8 mouse cellular contexts compared by ENCODE assay signal in genomic region chr2:145699414-145700071, GRCm38 (mm10). TPM values are rescaled to one million over a fixed set of nuclear protein-coding genes. Genes with fewer than 3 reads are reported as not detected.
DNase-seq lines count a peak whose midpoint lies in the region; ATAC-seq and TF ChIP-seq lines count a peak whose summit lies in the region.

No protein-coding gene starts in this region.

- no peaks in the 10 kb centered on the region for H3K27me3 ChIP-seq in kidney, adult 2 months (replicated peaks; ENCODE audit: control insufficient read depth, insufficient read depth, low read length)
- no peaks in the 10 kb centered on the region for H3K27me3 ChIP-seq in limb, embryonic 12.5 days
- H3K27me3 ChIP-seq in midbrain, embryonic 16.5 days (ENCODE audit: control insufficient read depth, insufficient read depth, low read depth, low read length): no peaks in the 10 kb centered on the region

- no peak overlapping the region for H3K4me2 ChIP-seq in limb, embryonic 12.5 days
- H3K4me2 ChIP-seq in midbrain, embryonic 16.5 days (ENCODE audit: low read length): no peak overlapping the region

- no peak for TF ChIP-seq POLR2A in cortical plate, adult 2 months (IDR thresholded peaks at IDR 0.05; ENCODE audit: extremely low read depth, insufficient read depth, low read length)
- no peak for TF ChIP-seq POLR2A in kidney, adult 2 months (IDR thresholded peaks at IDR 0.05; ENCODE audit: low read depth, low read length)

- DNase-seq in 3T3-L1 (ENCODE audit: low read depth, low spot score): peak; percentile 84
- peak; percentile 78 for DNase-seq in ZHBTc4 (ENCODE audit: low read depth, low spot score)
- DNase-seq in heart, adult 9 months (ENCODE audit: low spot score in 2 of 2): peak; percentile 69 to 71
- peak; percentile 87 for DNase-seq in kidney, adult 2 months
- DNase-seq in yolk sac, embryonic 10.5 days (ENCODE audit: low spot score): peak; percentile 58

- H3K9ac ChIP-seq in limb, embryonic 12.5 days (replicated peaks): no peak overlapping the region
- H3K9ac ChIP-seq in midbrain, embryonic 16.5 days (ENCODE audit: low read depth, low read length): no peak overlapping the region

- peak; percentile 73; the same call in 1 of the 2 replicates for ATAC-seq in limb, embryonic 12.5 days (ENCODE audit: insufficient number of reproducible peaks, insufficient read depth, low FRiP score, low TSS enrichment, low read depth)
- ATAC-seq in midbrain, embryonic 16.5 days: peak; percentile 70; the same call in 1 of the 2 replicates

- H3K4me3 ChIP-seq in cortical plate, adult 2 months (ENCODE audit: insufficient read depth, low read length): no peak overlapping the region
- H3K4me3 ChIP-seq in kidney, adult 2 months (ENCODE audit: insufficient read depth, low read depth, low read length): no peak overlapping the region
- no peak overlapping the region for H3K4me3 ChIP-seq in limb, embryonic 12.5 days (replicated peaks)
- no peak overlapping the region for H3K4me3 ChIP-seq in midbrain, embryonic 16.5 days (ENCODE audit: low read depth, low read length)

- H3K36me3 ChIP-seq in kidney, adult 2 months (ENCODE audit: control insufficient read depth, insufficient read depth, low read length): no peaks in the 10 kb centered on the region
- H3K36me3 ChIP-seq in limb, embryonic 12.5 days: no peaks in the 10 kb centered on the region
- H3K36me3 ChIP-seq in midbrain, embryonic 16.5 days (ENCODE audit: control insufficient read depth, insufficient read depth, low read length): no peaks in the 10 kb centered on the region

- H3K4me1 ChIP-seq in cortical plate, adult 2 months (ENCODE audit: control insufficient read depth, insufficient read depth, low read length): no peaks in the 10 kb centered on the region
- peaks cover 11% of the 10 kb centered on the region; the same call in 1 of the 2 replicates for H3K4me1 ChIP-seq in kidney, adult 2 months (ENCODE audit: control insufficient read depth, insufficient read depth, low read length)
- no peaks in the 10 kb centered on the region for H3K4me1 ChIP-seq in limb, embryonic 12.5 days (replicated peaks)
- H3K4me1 ChIP-seq in midbrain, embryonic 16.5 days (ENCODE audit: control insufficient read depth, insufficient read depth, low read length): no peaks in the 10 kb centered on the region

- no peaks in the 10 kb centered on the region for H3K9me3 ChIP-seq in limb, embryonic 12.5 days
- H3K9me3 ChIP-seq in midbrain, embryonic 16.5 days (replicated peaks; ENCODE audit: control insufficient read depth, low read length, poor library complexity, severe bottlenecking): no peaks in the 10 kb centered on the region

- TF ChIP-seq CTCF in cortical plate, adult 2 months (IDR thresholded peaks at IDR 0.05; ENCODE audit: extremely low read depth, insufficient read depth, low read length): peak; percentile 86
- TF ChIP-seq CTCF in kidney, adult 2 months (conservative IDR thresholded peaks at IDR 0.05; ENCODE audit: insufficient read depth, insufficient read length, low read depth, low read length): peak; percentile 91

- no peak overlapping the region for H3K27ac ChIP-seq in cortical plate, adult 2 months (ENCODE audit: insufficient read depth, low read length)
- H3K27ac ChIP-seq in kidney, adult 2 months (ENCODE audit: insufficient read depth, low read depth, low read length): no peak overlapping the region
- H3K27ac ChIP-seq in limb, embryonic 12.5 days: no peak overlapping the region
- no peak overlapping the region for H3K27ac ChIP-seq in midbrain, embryonic 16.5 days (ENCODE audit: low read length)

- WGBS in kidney, adult 2 months: 30% methylated on average over 6 of the region's 6 CpGs
- WGBS in limb, embryonic 12.5 days: 36% methylated on average over 6 of the region's 6 CpGs
- WGBS in midbrain, embryonic 16.5 days: 34% methylated on average over 6 of the region's 6 CpGs

RNA-seq across cellular contexts. Expression of gene Rin2, which starts 24.5 kb away (rescaled TPM):
- polyA plus RNA-seq in cortical plate, adult 2 months (2012; rRNA removed): 16.9 and 17.8 TPM in 2 replicates
- polyA plus RNA-seq in kidney, adult 2 months (2012; rRNA removed): 17.0 and 18.8 TPM in 2 replicates
- polyA plus RNA-seq in limb, embryonic 12.5 days (2016; fragmentation: Nextera tagmentation; extraction: Ambion mirVana): 34.9 and 41.6 TPM in 2 replicates
- polyA plus RNA-seq in midbrain, embryonic 16.5 days (2015; fragmentation: Nextera tagmentation; extraction: Ambion mirVana): 16.1 and 17.0 TPM in 2 replicates
